Mouse (Mus musculus): ENCODE results near the gene Zfp111. TPM values are rescaled to one million over a fixed set of nuclear protein-coding genes. Genes with fewer than 3 reads are reported as not detected.

Gene Zfp111
- 10 to 100 TPM; 12.8 to 15.1 TPM for total RNA-seq (2021)
- long read RNA-seq, experiment 1, full-length matches to known transcripts: 4 of 5 reads
- long read RNA-seq, experiment 1, partial matches to known transcripts: 0 of 5 reads
- long read RNA-seq, experiment 1, other reads (novel, unspliced or antisense): 1 of 5 reads
- long read RNA-seq, experiment 2, full-length matches to known transcripts: 8 of 12 reads
- long read RNA-seq, experiment 2, partial matches to known transcripts: 0 of 12 reads
- long read RNA-seq, experiment 2, other reads (novel, unspliced or antisense): 4 of 12 reads

GRCm38 (mm10) chr7:24211343-24211742 is at the start of gene Zfp111:
TSS of gene Zfp111 (minus strand) at chr7:24211443.
- no peak within 1 kb of the TSS for H3K27ac ChIP-seq
- TF ChIP-seq CTCF (IDR thresholded peaks at IDR 0.05): no peak
- DNase-seq (ENCODE audit: extremely low spot score in 1 of 2, low spot score in 2 of 2): no peak
- no peak within 1 kb of the TSS for H3K4me3 ChIP-seq
- intact Hi-C loops (cut with DNase I): no loop called here

GRCm38 (mm10) chr7:24260000-24260312 is 48.7 kb upstream of the Zfp111 start:
- Histone ChIP-seq H3K4me3 (no peak overlapping the region), H3K27ac (no peak overlapping the region)
- TF ChIP-seq CTCF (IDR thresholded peaks at IDR 0.05): no peak
- DNase-seq (ENCODE audit: extremely low spot score in 1 of 2, low spot score in 2 of 2): no peak
- intact Hi-C loops (cut with DNase I): loop anchor here (5.0 kb wide), 1 partner anchor 178 kb away; the partner anchor contains the start of gene Zfp180

- Histone ChIP-seq H3K4me3 (no peak overlapping the region), H3K27ac (no peak overlapping the region)
- intact Hi-C loops (cut with DNase I): loop anchor here (5.0 kb wide), 1 partner anchor 177 kb away; the partner anchor contains the start of gene Zfp180
- no peak for DNase-seq (ENCODE audit: extremely low spot score in 1 of 2, low spot score in 2 of 2)
- no peak for TF ChIP-seq CTCF (IDR thresholded peaks at IDR 0.05)
Measured at GRCm38 (mm10) chr7:24259306-24259999, 48.2 kb upstream of the Zfp111 start.

GRCm38 (mm10) chr7:24254633-24255474 is 43.6 kb upstream of the Zfp111 start, which contains the start of gene Zfp108:
TSS of gene Zfp108 (plus strand) at chr7:24254794.
- DNase-seq (ENCODE audit: extremely low spot score in 1 of 2, low spot score in 2 of 2): peak; percentile 81 to 86
- no peak for TF ChIP-seq CTCF (IDR thresholded peaks at IDR 0.05)
- Histone ChIP-seq H3K27ac (peak within 1 kb of the TSS; percentile 7; the same call in 1 of the 2 replicates), H3K4me3 (peak within 1 kb of the TSS; percentile 67)
- intact Hi-C loops (cut with DNase I): loop anchor here (1.0 to 5.0 kb wide), 6 partner anchors 15 to 173 kb away; partner anchors contain the start of genes Zfp112, Zfp180, Zfp235 and Zfp93

- no peak for TF ChIP-seq CTCF (IDR thresholded peaks at IDR 0.05)
- peak overlapping the region; percentile 67 for H3K4me3 ChIP-seq
- intact Hi-C loops (cut with DNase I): loop anchor here (1.0 to 5.0 kb wide), 5 partner anchors 15 to 142 kb away; partner anchors contain the start of genes Zfp112, Zfp235 and Zfp93
- DNase-seq (ENCODE audit: extremely low spot score in 1 of 2, low spot score in 2 of 2): no peak
- H3K27ac ChIP-seq: no peak overlapping the region
Measured at GRCm38 (mm10) chr7:24253779-24254615, 42.8 kb upstream of the Zfp111 start.

- Histone ChIP-seq H3K4me3 (peak within 1 kb of the TSS; percentile 52), H3K27ac (peak within 1 kb of the TSS; percentile 85)
- no peak; the same call in 1 of the 2 replicates for TF ChIP-seq CTCF (IDR thresholded peaks at IDR 0.05)
- intact Hi-C loops (cut with DNase I): loop anchor here (1.0 to 10.0 kb wide), 2 partner anchors 33 to 272 kb away; partner anchors contain the start of gene Zfp93
- peak; percentile 70 to 74 for DNase-seq (ENCODE audit: extremely low spot score in 1 of 2, low spot score in 2 of 2)
Measured at GRCm38 (mm10) chr7:24237040-24237791, 26.0 kb upstream of the Zfp111 start, which contains the start of gene Zfp109. TSS of gene Zfp109 (minus strand) at chr7:24237560.

- no peak for DNase-seq (ENCODE audit: extremely low spot score in 1 of 2, low spot score in 2 of 2)
- Histone ChIP-seq H3K4me3 (no peak overlapping the region), H3K27ac (no peak overlapping the region)
- no peak for TF ChIP-seq CTCF (IDR thresholded peaks at IDR 0.05)
- intact Hi-C loops (cut with DNase I): no loop called here
Measured at GRCm38 (mm10) chr7:24210296-24210695, 947 bp downstream of the Zfp111 start.

- intact Hi-C loops (cut with DNase I): loop anchor here (1.0 to 2.0 kb wide), 5 partner anchors 46 to 128 kb away; partner anchors contain the start of genes Zfp108, Zfp112, Zfp180 and Zfp235
Measured at GRCm38 (mm10) chr7:24208282-24208886, 2.9 kb downstream of the Zfp111 start.

GRCm38 (mm10) chr7:24207488-24208261 is 3.6 kb downstream of the Zfp111 start:
- intact Hi-C loops (cut with DNase I): loop anchor here (1.0 to 2.0 kb wide), 5 partner anchors 47 to 127 kb away; partner anchors contain the start of genes Zfp108, Zfp112, Zfp180 and Zfp235
- peak; percentile 65 to 71 for DNase-seq (ENCODE audit: extremely low spot score in 1 of 2, low spot score in 2 of 2)
- no peak; the same call in 1 of the 2 replicates for TF ChIP-seq CTCF (IDR thresholded peaks at IDR 0.05)
- H3K27ac ChIP-seq: peak overlapping the region; percentile 55; the same call in 1 of the 2 replicates
- H3K4me3 ChIP-seq: peak overlapping the region; percentile 47

More at GRCm38 (mm10) chr7:24208282-24208886, 2.9 kb downstream of the Zfp111 start:
- no peak for DNase-seq (ENCODE audit: extremely low spot score in 1 of 2, low spot score in 2 of 2)
- Histone ChIP-seq H3K27ac (no peak overlapping the region; the same call in 1 of the 2 replicates), H3K4me3 (peak overlapping the region; percentile 47)
- no peak for TF ChIP-seq CTCF (IDR thresholded peaks at IDR 0.05)

All from left cerebral cortex, adult 2 months (tissue).